Mouse (Mus musculus): ENCODE data around the gene Ncoa7.

Gene Ncoa7

DNA sequence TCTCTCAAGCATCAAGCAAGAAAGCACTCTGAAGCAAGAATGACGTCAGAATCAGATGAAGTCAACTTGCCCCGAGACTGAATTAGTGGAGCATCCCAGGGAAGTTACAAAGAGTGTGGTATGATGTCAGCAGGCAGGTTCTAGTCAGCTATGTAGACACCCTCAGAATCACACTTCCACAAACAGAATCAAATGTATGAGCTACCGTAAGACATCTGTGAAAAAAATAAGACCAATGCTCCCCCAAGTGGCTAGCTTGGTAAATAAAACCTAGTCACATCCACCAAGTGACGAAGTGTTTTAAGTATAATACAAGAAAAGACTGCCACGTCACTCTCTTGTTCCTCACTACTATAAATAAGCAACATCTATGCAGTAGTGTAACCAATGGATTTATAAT, 216.1 kb downstream of the Ncoa7 start:
- peak; percentile 66 for DNase-seq (ENCODE audit: low read depth, low spot score)

DNA sequence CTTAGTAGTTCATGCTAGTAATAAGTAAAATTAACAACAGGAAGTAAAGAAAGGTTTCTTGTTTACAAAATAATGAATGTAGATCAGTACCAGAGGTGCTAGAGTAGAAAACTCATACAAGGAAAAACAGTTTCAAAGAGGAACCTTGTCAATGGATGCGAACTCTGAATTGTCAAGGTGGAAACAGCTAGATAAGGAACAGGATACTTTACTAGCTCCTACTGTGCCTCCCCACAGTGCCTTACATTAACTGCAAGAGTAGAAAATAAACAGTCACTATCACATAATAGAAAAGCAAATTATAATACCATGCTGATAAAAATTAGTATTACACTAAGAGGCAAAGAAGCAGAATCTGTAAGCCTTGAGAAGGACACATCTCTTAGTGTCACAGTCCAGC, 217.4 kb downstream of the Ncoa7 start:
- no peak for DNase-seq (ENCODE audit: low read depth, low spot score)
